Mouse (Mus musculus): ENCODE data around the gene Traf7. TPM values are rescaled to one million over a fixed set of nuclear protein-coding genes. Genes with fewer than 3 reads are reported as not detected.

The Traf7 gene
- total and polyA plus RNA-seq, 3 experiments = 41.9 to 93.4 (median 46.5) TPM

DNA sequence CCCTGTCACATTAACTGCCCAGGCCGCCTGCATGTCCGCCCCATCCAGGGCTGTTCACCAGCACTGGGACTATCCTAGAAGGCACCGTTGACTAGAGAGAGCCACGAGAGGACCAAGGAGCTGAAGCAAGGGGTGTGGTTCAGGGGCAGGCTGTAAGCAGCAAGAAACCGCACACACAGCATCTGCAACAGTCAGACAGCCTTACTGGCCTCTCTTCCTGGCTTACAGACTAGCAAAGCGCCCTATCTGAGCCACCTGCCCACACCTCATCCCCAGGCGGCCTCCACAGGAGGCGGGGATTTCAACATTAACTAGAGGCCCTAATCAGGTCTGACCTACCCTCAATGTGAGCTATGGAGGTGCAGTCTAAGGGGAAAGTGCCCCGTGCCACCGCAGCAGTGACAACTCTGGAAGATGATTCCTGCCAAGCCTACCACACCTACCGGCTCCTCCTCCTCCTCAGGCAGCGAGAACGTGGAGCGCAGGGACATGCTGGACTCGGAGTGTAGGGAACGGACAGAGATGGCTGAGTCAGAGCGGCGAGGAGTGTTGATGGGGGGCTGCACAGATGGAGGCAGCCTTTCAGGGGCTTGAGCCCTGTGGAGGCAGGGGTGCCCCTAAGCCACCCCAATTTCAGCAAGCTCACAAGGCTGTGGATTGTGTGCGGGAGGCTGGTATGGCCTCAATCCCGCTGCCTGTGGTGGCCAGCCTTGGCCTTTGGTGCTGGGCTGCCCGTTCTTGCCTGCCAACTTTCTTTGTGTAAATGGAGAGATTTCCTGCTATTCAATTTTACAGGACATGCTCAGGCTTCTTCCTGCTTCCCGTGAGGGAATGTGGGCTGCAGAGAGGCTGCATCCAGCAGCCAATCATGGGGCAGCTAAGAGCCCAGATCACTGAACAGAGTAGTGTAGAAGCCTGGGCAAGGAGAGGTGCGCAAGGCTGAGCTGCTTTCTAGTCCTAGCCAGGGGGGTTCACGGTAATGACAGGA lies 13.2 kb downstream of the Traf7 start:
- no peaks in the 10 kb centered on the region for H3K79me2 ChIP-seq (replicated peaks; ENCODE audit: control insufficient read depth, insufficient read depth, low read length)
- TF ChIP-seq CTCF (IDR thresholded peaks at IDR 0.05) = no peak
- TF ChIP-seq EP300 (IDR thresholded peaks at IDR 0.05; ENCODE audit: insufficient read depth, low read depth, low read length) = 0 out of 2 replicates have a peak, but pooled peaks have one; percentile 41
- TF ChIP-seq POLR2A (IDR thresholded peaks at IDR 0.05; ENCODE audit: insufficient read depth, low read depth, low read length) = peak; percentile 67
- intact Hi-C loops (cut with DNase I) = loop anchor here (5.0 kb wide), 1 partner anchor 37 kb away; the partner anchor contains the start of gene Mlst8
- no peaks in the 10 kb centered on the region for H3K27me3 ChIP-seq (ENCODE audit: control insufficient read depth, insufficient read depth, low read length)
- H3K27ac ChIP-seq = peak overlapping the region; percentile 82
- DNase-seq = peak in 1 of 2 experiments; percentile 48
- H3K4me1 ChIP-seq (ENCODE audit: control insufficient read depth, insufficient read depth, low read length) = no peaks in the 10 kb centered on the region; the same call in 1 of the 2 replicates
- no peaks in the 10 kb centered on the region for H3K36me3 ChIP-seq (ENCODE audit: control insufficient read depth, insufficient read depth, low read length)
- 59% methylated on average over 24 of the region's 24 CpGs for whole genome bisulfite sequencing
- H3K4me3 ChIP-seq = peak overlapping the region; percentile 41
- peak overlapping the region; percentile 38 for H3K9ac ChIP-seq (ENCODE audit: low read depth, low read length)

DNA sequence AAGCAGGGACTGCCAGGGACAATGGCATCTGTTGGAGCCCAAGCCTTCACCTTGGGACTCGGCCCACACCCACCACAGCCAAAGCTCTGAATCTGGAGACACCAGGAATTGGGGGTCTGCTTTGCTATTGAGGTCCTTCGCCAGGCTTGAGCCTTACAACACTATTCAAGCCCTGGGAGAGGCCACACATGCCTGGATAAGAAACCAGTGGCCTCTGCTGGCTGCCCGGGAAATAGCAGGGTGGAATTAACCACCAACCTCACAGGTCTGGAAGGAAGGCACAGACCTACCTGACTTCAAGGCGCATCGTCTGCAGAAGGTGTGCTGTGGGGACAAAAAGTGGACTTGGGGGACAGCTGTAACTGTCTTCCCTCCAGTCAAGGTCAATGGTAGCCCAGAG lies 14.1 kb downstream of the Traf7 start:
- Histone ChIP-seq H3K9ac (ENCODE audit: low read depth, low read length) (no peak overlapping the region), H3K4me3 (peak overlapping the region; percentile 41; the same call in 1 of the 2 replicates), H3K4me1 (ENCODE audit: control insufficient read depth, insufficient read depth, low read length) (no peaks in the 10 kb centered on the region; the same call in 1 of the 2 replicates), H3K79me2 (replicated peaks; ENCODE audit: control insufficient read depth, insufficient read depth, low read length) (no peaks in the 10 kb centered on the region), H3K36me3 (ENCODE audit: control insufficient read depth, insufficient read depth, low read length) (no peaks in the 10 kb centered on the region), H3K27ac (peak overlapping the region; percentile 82), H3K27me3 (ENCODE audit: control insufficient read depth, insufficient read depth, low read length) (no peaks in the 10 kb centered on the region)
- WGBS = 47% methylated on average over 5 of the region's 5 CpGs
- peak; percentile 49 to 65 for DNase-seq
- intact Hi-C loops (cut with DNase I) = loop anchor here (2.0 to 5.0 kb wide), 2 partner anchors 19 to 36 kb away; partner anchors contain the start of gene Mlst8
- TF ChIP-seq EP300 (IDR thresholded peaks at IDR 0.05; ENCODE audit: insufficient read depth, low read depth, low read length) (0 out of 2 replicates have a peak, but pooled peaks have one; percentile 60), POLR2A (IDR thresholded peaks at IDR 0.05; ENCODE audit: insufficient read depth, low read depth, low read length) (no peak), CTCF (IDR thresholded peaks at IDR 0.05) (peak; percentile 87)

DNA sequence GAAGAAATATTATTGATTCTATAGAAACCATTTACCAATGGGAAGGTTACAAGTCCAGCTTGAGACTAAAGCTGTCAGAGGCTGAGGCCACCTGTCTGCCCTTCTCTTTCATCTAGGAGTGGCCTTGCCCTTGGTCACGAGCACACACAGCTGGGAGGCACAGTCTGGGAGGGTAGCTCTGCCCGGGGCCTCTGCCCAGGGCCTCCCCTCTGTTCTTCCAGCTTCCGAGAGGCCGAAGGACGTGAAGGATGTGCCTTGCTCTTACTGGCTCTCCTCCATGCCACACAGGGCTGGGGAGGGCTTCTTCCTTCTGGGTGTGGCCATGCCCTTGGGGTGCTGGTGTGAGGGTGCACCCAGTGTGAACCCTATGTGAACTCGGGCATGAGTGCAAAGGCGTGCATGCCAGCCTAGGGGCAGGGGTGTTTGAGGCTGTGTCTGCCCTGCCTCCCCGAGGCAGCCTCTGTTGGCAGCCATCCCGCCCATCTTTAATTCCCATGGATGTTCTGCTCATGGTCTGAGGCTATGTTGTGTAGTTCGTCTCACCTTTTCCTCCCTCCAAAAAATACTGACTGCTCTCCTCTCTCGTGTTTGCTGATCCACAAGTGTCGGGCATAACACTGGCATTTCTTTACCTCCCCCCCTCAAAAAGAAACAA lies 19.8 kb downstream of the Traf7 start:
- no peak for TF ChIP-seq EP300 (IDR thresholded peaks at IDR 0.05; ENCODE audit: insufficient read depth, low read depth, low read length)
- no peak for TF ChIP-seq CTCF (IDR thresholded peaks at IDR 0.05)
- no peak for TF ChIP-seq POLR2A (IDR thresholded peaks at IDR 0.05; ENCODE audit: insufficient read depth, low read depth, low read length)
- Histone ChIP-seq H3K79me2 (replicated peaks; ENCODE audit: control insufficient read depth, insufficient read depth, low read length) (no peaks in the 10 kb centered on the region), H3K27ac (no peak overlapping the region), H3K27me3 (ENCODE audit: control insufficient read depth, insufficient read depth, low read length) (no peaks in the 10 kb centered on the region), H3K4me3 (no peak overlapping the region), H3K36me3 (ENCODE audit: control insufficient read depth, insufficient read depth, low read length) (no peaks in the 10 kb centered on the region), H3K9ac (ENCODE audit: low read depth, low read length) (no peak overlapping the region), H3K4me1 (ENCODE audit: control insufficient read depth, insufficient read depth, low read length) (no peaks in the 10 kb centered on the region)
- 85% methylated on average over 12 of the region's 12 CpGs for WGBS
- DNase-seq = no peak
- intact Hi-C loops (cut with DNase I) = no loop called here

GRCm38 (mm10) chr17:24507129-24507664 lies 20.5 kb downstream of the Traf7 start:
- no peaks in the 10 kb centered on the region for H3K4me1 ChIP-seq (ENCODE audit: control insufficient read depth, insufficient read depth, low read length)
- intact Hi-C loops (cut with DNase I) = no loop called here
- H3K27ac ChIP-seq = no peak overlapping the region
- no peaks in the 10 kb centered on the region for H3K36me3 ChIP-seq (ENCODE audit: control insufficient read depth, insufficient read depth, low read length)
- no peak for DNase-seq
- TF ChIP-seq POLR2A (IDR thresholded peaks at IDR 0.05; ENCODE audit: insufficient read depth, low read depth, low read length) = no peak
- no peak for TF ChIP-seq EP300 (IDR thresholded peaks at IDR 0.05; ENCODE audit: insufficient read depth, low read depth, low read length)
- TF ChIP-seq CTCF (IDR thresholded peaks at IDR 0.05) = no peak
- no peaks in the 10 kb centered on the region for H3K27me3 ChIP-seq (ENCODE audit: control insufficient read depth, insufficient read depth, low read length)
- no peak overlapping the region for H3K9ac ChIP-seq (ENCODE audit: low read depth, low read length)
- H3K79me2 ChIP-seq (replicated peaks; ENCODE audit: control insufficient read depth, insufficient read depth, low read length) = no peaks in the 10 kb centered on the region
- no peak overlapping the region for H3K4me3 ChIP-seq
- 53% methylated on average over 19 of the region's 19 CpGs for WGBS

DNA sequence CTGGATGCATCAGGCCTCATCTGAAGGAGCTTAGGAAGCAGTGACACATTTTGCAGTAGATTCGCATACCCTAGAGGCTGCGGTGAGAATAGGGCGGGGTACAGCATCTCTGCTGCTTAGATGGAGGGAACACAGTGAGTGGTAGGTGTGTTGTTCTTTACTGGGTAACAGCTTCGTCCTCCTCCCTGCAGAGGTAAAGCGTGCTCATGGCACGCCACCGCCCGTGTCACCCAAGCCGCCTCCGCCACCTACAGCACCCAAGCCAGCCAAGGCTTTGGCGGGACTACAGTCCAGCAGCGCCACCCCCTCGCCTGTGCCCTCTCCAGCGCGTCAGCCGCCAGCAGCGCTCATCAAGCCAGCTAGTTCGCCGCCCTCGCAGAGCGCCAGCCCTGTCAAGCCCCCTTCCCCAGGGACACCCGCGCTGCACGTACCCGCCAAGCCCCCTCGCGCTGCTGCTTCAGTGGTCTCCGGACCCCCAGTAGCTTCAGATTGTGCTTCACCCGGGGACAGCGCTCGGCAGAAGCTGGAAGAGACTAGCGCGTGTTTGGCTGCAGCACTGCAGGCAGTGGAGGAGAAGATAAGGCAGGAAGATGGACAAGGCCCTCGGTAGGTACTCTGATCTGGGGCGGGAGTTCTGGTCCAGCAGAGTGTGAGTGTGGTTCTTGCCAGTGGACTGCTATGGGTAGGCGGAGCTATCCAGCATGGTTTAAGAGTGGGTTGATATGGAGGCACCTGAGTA lies 21.2 kb downstream of the Traf7 start:
- Histone ChIP-seq H3K36me3 (ENCODE audit: control insufficient read depth, insufficient read depth, low read length) (no peaks in the 10 kb centered on the region), H3K27ac (no peak overlapping the region), H3K4me3 (no peak overlapping the region; the same call in 1 of the 2 replicates), H3K79me2 (replicated peaks; ENCODE audit: control insufficient read depth, insufficient read depth, low read length) (no peaks in the 10 kb centered on the region), H3K9ac (ENCODE audit: low read depth, low read length) (no peak overlapping the region), H3K27me3 (ENCODE audit: control insufficient read depth, insufficient read depth, low read length) (no peaks in the 10 kb centered on the region), H3K4me1 (ENCODE audit: control insufficient read depth, insufficient read depth, low read length) (no peaks in the 10 kb centered on the region)
- TF ChIP-seq CTCF (IDR thresholded peaks at IDR 0.05) (no peak), POLR2A (IDR thresholded peaks at IDR 0.05; ENCODE audit: insufficient read depth, low read depth, low read length) (no peak), EP300 (IDR thresholded peaks at IDR 0.05; ENCODE audit: insufficient read depth, low read depth, low read length) (no peak)
- WGBS = 34% methylated on average over 35 of the region's 36 CpGs
- intact Hi-C loops (cut with DNase I) = no loop called here
- DNase-seq = peak; percentile 41 to 45
